In genomic region chr15:52836896-52837295, GRCm38 (mm10) we compare ENCODE assay signal across 17 mouse cellular contexts.
"Had no signal": no experiment of that assay in that cellular context is flagged by ENCODE, and none has a peak within 500 bp of the region (broad histone marks: within the 10 kb centered on the region; RNA-seq: fewer than 3 reads in every experiment).

No protein-coding gene starts in this region.

- H3K4me2 ChIP-seq: lung, embryonic 15.5 days; midbrain, embryonic 11.5 days; midbrain, embryonic 13.5 days; midbrain, embryonic 15.5 days; neural tube, embryonic 12.5 days; stomach, embryonic 15.5 days had no signal

- H3K4me1 ChIP-seq: lung, embryonic 15.5 days; megakaryocyte, embryonic 14.5 days; midbrain, embryonic 13.5 days; midbrain, embryonic 15.5 days; neural tube, embryonic 12.5 days; stomach, embryonic 15.5 days had no signal

- H3K27me3 ChIP-seq: lung, embryonic 15.5 days; megakaryocyte, embryonic 14.5 days; midbrain, embryonic 13.5 days; midbrain, embryonic 15.5 days; neural tube, embryonic 12.5 days; stomach, embryonic 15.5 days had no signal

- H3K9ac ChIP-seq: lung, embryonic 15.5 days; midbrain, embryonic 13.5 days; midbrain, embryonic 15.5 days; neural tube, embryonic 12.5 days; stomach, embryonic 15.5 days had no signal

- H3K27ac ChIP-seq: lung, embryonic 15.5 days; macrophage; midbrain, embryonic 13.5 days; midbrain, embryonic 15.5 days; neural tube, embryonic 12.5 days; stomach, embryonic 15.5 days; stomach, postnatal 0 days had no signal

- H3K9me3 ChIP-seq: lung, embryonic 15.5 days; megakaryocyte, embryonic 14.5 days; midbrain, embryonic 13.5 days; midbrain, embryonic 15.5 days; neural tube, embryonic 12.5 days; stomach, embryonic 15.5 days had no signal

- H3K4me3 ChIP-seq: lung, embryonic 15.5 days; megakaryocyte, embryonic 14.5 days; midbrain, embryonic 13.5 days; midbrain, embryonic 15.5 days; neural tube, embryonic 12.5 days; stomach, embryonic 15.5 days had no signal

- ATAC-seq: lung, postnatal 0 days; midbrain, embryonic 13.5 days; midbrain, embryonic 15.5 days had no signal

- DNase-seq: lung, adult 2 months; lung, postnatal 14 days; lung, postnatal 36 days; right cerebral cortex, postnatal 14 days; thymus, adult 2 months; thymus, postnatal 25 days; thymus, postnatal 4 days had no signal

- H3K36me3 ChIP-seq: lung, embryonic 15.5 days; midbrain, embryonic 13.5 days; midbrain, embryonic 15.5 days; neural tube, embryonic 12.5 days; stomach, embryonic 15.5 days had no signal
